Mouse (Mus musculus): ENCODE data around the gene Cd99l2. TPM values are rescaled to one million over a fixed set of nuclear protein-coding genes. Genes with fewer than 3 reads are reported as not detected.

Gene Cd99l2
- total and polyA plus RNA-seq, 2 experiments from 2014 or later = 74.8 to 85.6 TPM

DNA sequence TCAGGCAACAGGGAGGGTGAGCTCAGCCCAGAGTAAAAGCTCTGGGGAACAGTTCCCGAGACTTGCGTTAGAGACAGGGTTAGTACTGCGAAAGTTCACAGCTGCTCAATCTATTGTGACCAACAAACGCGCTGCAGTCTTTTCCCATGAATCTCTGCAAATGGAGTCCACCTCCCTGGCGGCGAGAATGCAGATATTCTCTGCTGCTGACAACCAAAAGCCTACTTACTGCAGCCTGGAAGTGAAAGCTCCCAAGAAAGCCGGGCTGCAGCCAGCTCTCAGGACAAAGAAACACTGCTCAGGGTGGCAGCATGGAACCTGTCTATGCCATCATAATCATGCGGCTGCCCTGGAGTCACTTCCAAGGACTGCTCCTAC, 619 bp upstream of the Cd99l2 start:
- Histone ChIP-seq H3K4me2 (ENCODE audit: low read depth, low read length, poor library complexity, severe bottlenecking) (peak overlapping the region; percentile 62), H3K27me3 (ENCODE audit: insufficient read depth, low read length) (no peaks in the 10 kb centered on the region), H3K4me3 (ENCODE audit: low read depth, low read length) (peak overlapping the region; percentile 47), H3K9ac (replicated peaks; ENCODE audit: low read length, poor library complexity, severe bottlenecking) (peak overlapping the region; percentile 64), H3K4me1 (ENCODE audit: insufficient read depth, low read length) (no peaks in the 10 kb centered on the region), H3K36me3 (ENCODE audit: insufficient read depth, low read length) (no peaks in the 10 kb centered on the region), H3K27ac (ENCODE audit: low read depth, low read length) (peak overlapping the region; percentile 88), H3K9me3 (ENCODE audit: low read length) (no peaks in the 10 kb centered on the region)
- DNase-seq (ENCODE audit: low spot score) (peak; percentile 63), ATAC-seq (ENCODE audit: low FRiP score) (peak; percentile 63)
- WGBS = 23% methylated on average over 9 of the region's 9 CpGs
- peak; percentile 14; the same call in 1 of the 2 replicates for TF ChIP-seq CTCF (IDR thresholded peaks at IDR 0.05)

DNA sequence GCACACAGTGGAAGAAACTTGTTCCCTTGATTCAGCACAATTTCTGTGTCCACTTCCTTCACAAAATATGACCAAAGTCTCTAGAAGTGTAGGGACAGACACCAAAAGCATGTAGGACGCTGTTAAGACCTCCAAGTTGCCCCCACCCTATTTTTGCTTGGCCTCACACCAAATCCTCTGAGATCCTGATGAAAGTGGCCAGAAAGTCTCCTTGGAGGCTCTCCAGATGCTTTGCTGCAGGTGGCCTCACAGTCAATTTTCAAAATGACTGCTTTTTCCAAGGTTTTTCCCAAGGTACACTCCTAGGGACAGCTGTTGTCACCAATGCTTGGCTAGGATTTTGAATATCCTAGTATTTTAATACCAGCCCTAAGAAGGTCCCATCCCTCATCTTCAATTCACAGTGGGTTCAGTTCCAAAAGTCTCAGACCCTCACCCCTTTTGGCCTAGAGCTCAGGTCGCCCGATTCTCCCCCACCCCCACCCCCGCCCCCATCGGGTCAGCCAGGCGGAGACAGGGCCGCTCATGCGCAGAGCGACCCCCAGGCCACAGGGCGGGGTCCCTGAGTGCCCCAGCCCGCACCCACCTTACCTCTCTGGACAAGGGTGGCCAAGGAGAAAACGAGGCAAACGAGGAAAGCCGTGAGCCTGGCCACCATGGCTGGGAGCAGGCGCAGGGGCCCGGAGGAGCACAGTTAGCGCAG, 567 bp downstream of the Cd99l2 start:
- no peak for TF ChIP-seq CTCF (IDR thresholded peaks at IDR 0.05)
- H3K4me2 ChIP-seq (ENCODE audit: low read depth, low read length, poor library complexity, severe bottlenecking) = peak overlapping the region; percentile 62
- no peaks in the 10 kb centered on the region for H3K36me3 ChIP-seq (ENCODE audit: insufficient read depth, low read length)
- peak; percentile 81 for ATAC-seq (ENCODE audit: low FRiP score)
- H3K27ac ChIP-seq (ENCODE audit: low read depth, low read length) = peak overlapping the region; percentile 88
- H3K9ac ChIP-seq (replicated peaks; ENCODE audit: low read length, poor library complexity, severe bottlenecking) = peak overlapping the region; percentile 64
- no peaks in the 10 kb centered on the region for H3K27me3 ChIP-seq (ENCODE audit: insufficient read depth, low read length)
- DNase-seq (ENCODE audit: low spot score) = no peak
- H3K9me3 ChIP-seq (ENCODE audit: low read length) = no peaks in the 10 kb centered on the region
- WGBS = 33% methylated on average over 16 of the region's 17 CpGs
- no peaks in the 10 kb centered on the region for H3K4me1 ChIP-seq (ENCODE audit: insufficient read depth, low read length)
- H3K4me3 ChIP-seq (ENCODE audit: low read depth, low read length) = peak overlapping the region; percentile 47

DNA sequence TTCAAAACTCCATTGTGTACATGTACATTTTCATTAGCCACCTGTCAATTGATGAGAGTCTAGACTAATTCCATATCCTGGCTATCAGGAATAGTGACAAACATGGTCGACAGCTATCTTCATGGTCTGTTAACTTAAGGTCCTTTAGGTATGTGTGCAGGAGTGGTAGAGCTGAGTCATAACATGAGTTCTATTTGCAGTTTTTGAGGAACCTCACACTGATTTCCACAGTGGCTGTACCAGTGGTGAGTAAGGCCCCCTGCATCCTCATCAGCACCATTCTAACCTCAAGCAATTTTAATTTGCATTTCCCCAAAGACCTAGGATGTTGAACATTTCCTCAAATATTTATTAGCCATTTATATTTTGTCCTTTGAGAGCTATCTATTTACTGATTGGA, 3.3 kb downstream of the Cd99l2 start:
- no peak for ATAC-seq (ENCODE audit: low FRiP score)

DNA sequence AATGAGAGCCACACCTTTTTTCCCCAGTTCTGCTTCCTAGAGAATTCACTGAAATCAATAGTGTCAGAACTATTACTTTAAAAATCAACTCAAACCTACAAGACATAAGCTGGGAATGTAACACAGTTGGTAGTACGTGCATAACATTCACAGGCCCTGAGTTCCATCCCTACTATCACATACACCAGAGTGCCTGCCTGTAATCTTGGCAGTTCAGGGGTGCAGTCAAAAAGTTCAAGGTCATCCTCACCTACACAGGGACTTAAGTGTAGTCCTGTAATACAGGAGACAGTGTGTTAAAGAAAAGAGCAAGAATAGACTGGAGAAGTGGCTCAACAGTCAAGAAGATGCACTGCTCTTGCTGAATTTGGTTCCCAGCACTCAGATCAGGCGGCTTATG, 10.4 kb downstream of the Cd99l2 start:
- Histone ChIP-seq H3K27ac (ENCODE audit: low read depth, low read length) (no peak overlapping the region), H3K4me3 (ENCODE audit: low read depth, low read length) (no peak overlapping the region), H3K4me1 (ENCODE audit: insufficient read depth, low read length) (no peaks in the 10 kb centered on the region), H3K27me3 (ENCODE audit: insufficient read depth, low read length) (no peaks in the 10 kb centered on the region), H3K9ac (replicated peaks; ENCODE audit: low read length, poor library complexity, severe bottlenecking) (no peak overlapping the region), H3K4me2 (ENCODE audit: low read depth, low read length, poor library complexity, severe bottlenecking) (no peak overlapping the region), H3K9me3 (ENCODE audit: low read length) (no peaks in the 10 kb centered on the region), H3K36me3 (ENCODE audit: insufficient read depth, low read length) (no peaks in the 10 kb centered on the region)
- no peak for ATAC-seq (ENCODE audit: low FRiP score)
- 79% methylated on average over 2 of the region's 2 CpGs for WGBS
- no peak for DNase-seq (ENCODE audit: low spot score)
- TF ChIP-seq CTCF (IDR thresholded peaks at IDR 0.05) = no peak

More for the DNA sequence above, 3.3 kb downstream of the Cd99l2 start:
- Histone ChIP-seq H3K36me3 (ENCODE audit: insufficient read depth, low read length) (no peaks in the 10 kb centered on the region), H3K9ac (replicated peaks; ENCODE audit: low read length, poor library complexity, severe bottlenecking) (no peak overlapping the region), H3K27me3 (ENCODE audit: insufficient read depth, low read length) (no peaks in the 10 kb centered on the region), H3K4me2 (ENCODE audit: low read depth, low read length, poor library complexity, severe bottlenecking) (no peak overlapping the region), H3K4me3 (ENCODE audit: low read depth, low read length) (no peak overlapping the region), H3K4me1 (ENCODE audit: insufficient read depth, low read length) (no peaks in the 10 kb centered on the region), H3K27ac (ENCODE audit: low read depth, low read length) (no peak overlapping the region), H3K9me3 (ENCODE audit: low read length) (no peaks in the 10 kb centered on the region)
- DNase-seq (ENCODE audit: low spot score) = no peak
- TF ChIP-seq CTCF (IDR thresholded peaks at IDR 0.05) = no peak
- 83% methylated on average over 1 of the region's 1 CpGs for WGBS

DNA sequence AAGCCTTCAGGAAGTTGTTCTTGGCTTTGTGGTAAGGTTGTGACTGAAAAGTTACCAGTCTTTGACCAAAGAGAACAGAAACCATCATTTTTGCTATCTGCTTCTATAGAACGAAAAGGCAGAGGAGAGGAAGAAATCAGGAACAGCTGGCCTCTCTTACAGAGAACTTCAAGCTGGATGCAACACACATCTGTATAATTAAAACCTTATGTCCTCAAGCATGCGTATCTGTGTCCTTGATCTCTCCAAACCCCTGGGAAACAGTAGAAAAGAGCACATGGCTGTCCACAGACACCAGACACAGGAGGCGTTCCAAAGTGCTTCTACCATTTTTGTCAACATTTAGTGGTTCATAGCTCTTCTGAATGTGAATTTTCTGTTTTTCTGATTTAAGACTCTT, 16.7 kb downstream of the Cd99l2 start:
- DNase-seq (ENCODE audit: low spot score) = no peak
- Histone ChIP-seq H3K4me3 (ENCODE audit: low read depth, low read length) (no peak overlapping the region), H3K4me1 (ENCODE audit: insufficient read depth, low read length) (no peaks in the 10 kb centered on the region), H3K36me3 (ENCODE audit: insufficient read depth, low read length) (no peaks in the 10 kb centered on the region), H3K4me2 (ENCODE audit: low read depth, low read length, poor library complexity, severe bottlenecking) (no peak overlapping the region), H3K27ac (ENCODE audit: low read depth, low read length) (no peak overlapping the region), H3K27me3 (ENCODE audit: insufficient read depth, low read length) (no peaks in the 10 kb centered on the region), H3K9me3 (ENCODE audit: low read length) (no peaks in the 10 kb centered on the region), H3K9ac (replicated peaks; ENCODE audit: low read length, poor library complexity, severe bottlenecking) (no peak overlapping the region)
- ATAC-seq (ENCODE audit: low FRiP score) = no peak
- TF ChIP-seq CTCF (IDR thresholded peaks at IDR 0.05) = no peak
- 92% methylated on average over 3 of the region's 3 CpGs for WGBS

DNA sequence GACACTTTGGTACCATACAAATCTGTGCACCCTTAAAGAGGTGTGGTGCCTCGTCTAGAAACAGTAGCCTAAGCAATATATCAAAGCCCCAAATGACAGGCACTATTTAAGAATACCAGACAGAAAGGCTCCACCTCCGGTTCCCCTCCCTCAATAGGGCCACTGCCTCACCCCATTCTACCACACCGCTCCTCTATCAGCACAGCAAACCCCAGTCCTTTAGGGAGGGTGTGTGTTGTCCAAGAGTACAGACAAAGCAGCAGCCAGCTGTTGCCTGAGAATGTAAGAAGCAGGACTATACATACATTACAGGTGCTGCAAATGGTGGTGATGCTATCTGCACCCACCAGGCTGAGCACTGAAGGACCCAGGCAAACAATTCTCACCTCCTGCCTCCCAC, 17.2 kb downstream of the Cd99l2 start:
- Histone ChIP-seq H3K9ac (replicated peaks; ENCODE audit: low read length, poor library complexity, severe bottlenecking) (no peak overlapping the region), H3K4me2 (ENCODE audit: low read depth, low read length, poor library complexity, severe bottlenecking) (no peak overlapping the region)
- ATAC-seq (ENCODE audit: low FRiP score) = no peak

More for the DNA sequence above, 17.2 kb downstream of the Cd99l2 start:
- no peaks in the 10 kb centered on the region for H3K4me1 ChIP-seq (ENCODE audit: insufficient read depth, low read length)
- H3K9me3 ChIP-seq (ENCODE audit: low read length) = no peaks in the 10 kb centered on the region
- no peak for TF ChIP-seq CTCF (IDR thresholded peaks at IDR 0.05)
- no peak overlapping the region for H3K27ac ChIP-seq (ENCODE audit: low read depth, low read length)
- H3K4me3 ChIP-seq (ENCODE audit: low read depth, low read length) = no peak overlapping the region
- WGBS = 69% methylated on average over 3 of the region's 3 CpGs
- no peaks in the 10 kb centered on the region for H3K27me3 ChIP-seq (ENCODE audit: insufficient read depth, low read length)
- DNase-seq (ENCODE audit: low spot score) = no peak
- no peaks in the 10 kb centered on the region for H3K36me3 ChIP-seq (ENCODE audit: insufficient read depth, low read length)

Measured in midbrain, postnatal 0 days (tissue).